ENCODE assay signal across 33 mouse cellular contexts in genomic region chr4:104824381-104825077, GRCm38 (mm10). TPM values are rescaled to one million over a fixed set of nuclear protein-coding genes. Genes with fewer than 3 reads are reported as not detected.
DNase-seq lines count a peak whose midpoint lies in the region; ATAC-seq and TF ChIP-seq lines count a peak whose summit lies in the region.
"Had no signal": no experiment of that assay in that cellular context is flagged by ENCODE, and none has a peak within 500 bp of the region (broad histone marks: within the 10 kb centered on the region; RNA-seq: fewer than 3 reads in every experiment).

No protein-coding gene starts in this region.

- no peak for TF ChIP-seq POLR2A in kidney, adult 2 months (IDR thresholded peaks at IDR 0.05; ENCODE audit: low read depth, low read length)

- peaks cover 9% of the 10 kb centered on the region; the same call in 1 of the 2 replicates for H3K4me1 ChIP-seq in kidney, adult 2 months (ENCODE audit: control insufficient read depth, insufficient read depth, low read length)
- no peaks in the 10 kb centered on the region for H3K4me1 ChIP-seq in kidney, embryonic 14.5 days (ENCODE audit: control insufficient read depth, insufficient read depth, low read length)
- H3K4me1 ChIP-seq in intestine, postnatal 0 days (replicated peaks; ENCODE audit: control insufficient read depth, insufficient read depth, low read length): no peaks in the 10 kb centered on the region
- H3K4me1 ChIP-seq in kidney, postnatal 0 days (replicated peaks; ENCODE audit: insufficient read depth, low read length): no peaks in the 10 kb centered on the region
- no peaks in the 10 kb centered on the region for H3K4me1 ChIP-seq in hindbrain, embryonic 13.5 days (replicated peaks)
- H3K4me1 ChIP-seq: embryonic facial prominence, embryonic 15.5 days; forebrain, embryonic 15.5 days; hindbrain, embryonic 15.5 days had no signal

- H3K36me3 ChIP-seq in kidney, adult 2 months (ENCODE audit: control insufficient read depth, insufficient read depth, low read length): no peaks in the 10 kb centered on the region
- H3K36me3 ChIP-seq in kidney, embryonic 14.5 days (ENCODE audit: control insufficient read depth, insufficient read depth, low read length): no peaks in the 10 kb centered on the region
- H3K36me3 ChIP-seq in intestine, postnatal 0 days (ENCODE audit: control insufficient read depth, insufficient read depth): no peaks in the 10 kb centered on the region
- no peaks in the 10 kb centered on the region for H3K36me3 ChIP-seq in kidney, postnatal 0 days (ENCODE audit: insufficient read depth, low read length)
- no peaks in the 10 kb centered on the region for H3K36me3 ChIP-seq in hindbrain, embryonic 13.5 days
- H3K36me3 ChIP-seq: embryonic facial prominence, embryonic 15.5 days; forebrain, embryonic 15.5 days; hindbrain, embryonic 15.5 days had no signal

- no peak overlapping the region for H3K4me2 ChIP-seq in kidney, embryonic 14.5 days (replicated peaks; ENCODE audit: low read depth, low read length)
- no peak overlapping the region for H3K4me2 ChIP-seq in intestine, postnatal 0 days (replicated peaks; ENCODE audit: low read depth)
- H3K4me2 ChIP-seq in kidney, postnatal 0 days (ENCODE audit: low read length): no peak overlapping the region
- no peak overlapping the region for H3K4me2 ChIP-seq in hindbrain, embryonic 13.5 days
- H3K4me2 ChIP-seq: embryonic facial prominence, embryonic 15.5 days; forebrain, embryonic 15.5 days; hindbrain, embryonic 15.5 days; lung, embryonic 14.5 days had no signal

- no peak for ATAC-seq in kidney, embryonic 14.5 days (ENCODE audit: low FRiP score, low TSS enrichment)
- ATAC-seq in intestine, postnatal 0 days: peak; percentile 57
- ATAC-seq in kidney, postnatal 0 days (replicated peaks; ENCODE audit: low FRiP score, low read depth): no peak
- ATAC-seq in megakaryocyte-erythroid progenitor cell, adult 5-6 weeks (replicated peaks; ENCODE audit: low FRiP score, low TSS enrichment, poor library complexity, severe bottlenecking): no peak
- no peak for ATAC-seq in hindbrain, embryonic 13.5 days (ENCODE audit: low FRiP score)
- ATAC-seq: forebrain, embryonic 15.5 days had no signal

- no peaks in the 10 kb centered on the region for H3K9me3 ChIP-seq in kidney, embryonic 14.5 days (ENCODE audit: control insufficient read depth, low read length)
- H3K9me3 ChIP-seq in intestine, postnatal 0 days (ENCODE audit: control insufficient read depth): no peaks in the 10 kb centered on the region
- H3K9me3 ChIP-seq in kidney, postnatal 0 days (replicated peaks; ENCODE audit: low read length): no peaks in the 10 kb centered on the region
- no peaks in the 10 kb centered on the region for H3K9me3 ChIP-seq in hindbrain, embryonic 13.5 days
- H3K9me3 ChIP-seq: embryonic facial prominence, embryonic 15.5 days; forebrain, embryonic 15.5 days; hindbrain, embryonic 15.5 days had no signal

- TF ChIP-seq CTCF in kidney, adult 2 months (conservative IDR thresholded peaks at IDR 0.05; ENCODE audit: insufficient read depth, insufficient read length, low read depth, low read length): no peak
- TF ChIP-seq CTCF in intestine, postnatal 0 days (IDR thresholded peaks at IDR 0.05; ENCODE audit: low read depth): no peak
- TF ChIP-seq CTCF in kidney, postnatal 0 days (IDR thresholded peaks at IDR 0.05; ENCODE audit: low read depth): no peak

- WGBS in kidney, adult 2 months: 40% methylated on average over 7 of the region's 7 CpGs
- 56% methylated on average over 7 of the region's 7 CpGs for WGBS in kidney, embryonic 14.5 days
- WGBS in intestine, postnatal 0 days: 46% methylated on average over 7 of the region's 7 CpGs
- WGBS in kidney, postnatal 0 days: 38% methylated on average over 7 of the region's 7 CpGs
- 72% methylated on average over 7 of the region's 7 CpGs for WGBS in hindbrain, embryonic 13.5 days

- no peaks in the 10 kb centered on the region for H3K27me3 ChIP-seq in kidney, adult 2 months (replicated peaks; ENCODE audit: control insufficient read depth, insufficient read depth, low read length)
- H3K27me3 ChIP-seq in kidney, embryonic 14.5 days (ENCODE audit: control insufficient read depth, insufficient read depth, low read length): no peaks in the 10 kb centered on the region
- H3K27me3 ChIP-seq in intestine, postnatal 0 days (replicated peaks; ENCODE audit: control insufficient read depth, insufficient read depth, low read length): no peaks in the 10 kb centered on the region
- H3K27me3 ChIP-seq in kidney, postnatal 0 days (ENCODE audit: insufficient read depth, low read length): no peaks in the 10 kb centered on the region
- 0 out of 2 replicates have a peak, but pooled peaks cover 3% of the 10 kb centered on the region for H3K27me3 ChIP-seq in hindbrain, embryonic 13.5 days
- H3K27me3 ChIP-seq: embryonic facial prominence, embryonic 15.5 days; forebrain, embryonic 15.5 days; hindbrain, embryonic 15.5 days had no signal

- peak overlapping the region; percentile 33; the same call in 1 of the 2 replicates for H3K27ac ChIP-seq in kidney, adult 2 months (ENCODE audit: insufficient read depth, low read depth, low read length)
- H3K27ac ChIP-seq in kidney, embryonic 14.5 days (ENCODE audit: low read depth, low read length): no peak overlapping the region
- peak overlapping the region; percentile 15; the same call in 1 of the 2 replicates for H3K27ac ChIP-seq in intestine, postnatal 0 days (ENCODE audit: low read depth, low read length)
- H3K27ac ChIP-seq in kidney, postnatal 0 days: no peak overlapping the region
- no peak overlapping the region for H3K27ac ChIP-seq in hindbrain, embryonic 13.5 days
- H3K27ac ChIP-seq: embryonic facial prominence, embryonic 15.5 days; forebrain, embryonic 15.5 days; heart, adult 2 months; hindbrain, embryonic 15.5 days had no signal

- DNase-seq in kidney, adult 2 months: peak; percentile 85
- peak; percentile 2 for DNase-seq in kidney, postnatal 0 days (ENCODE audit: low spot score)
- peak; percentile 56 for DNase-seq in yolk sac, embryonic 10.5 days (ENCODE audit: low spot score)
- DNase-seq: cerebellum, adult 11 months; cerebellum, adult 9-11 months; gastrocnemius, postnatal 25 days; heart, adult 2 months; heart, postnatal 4 days; layer of hippocampus, postnatal 36 days; lung, embryonic 14.5 days; midbrain, embryonic 14.5 days; right cerebral cortex, postnatal 14 days; spleen, adult 18-20 months had no signal

- H3K4me3 ChIP-seq in kidney, adult 2 months (ENCODE audit: insufficient read depth, low read depth, low read length): no peak overlapping the region
- H3K4me3 ChIP-seq in kidney, embryonic 14.5 days (ENCODE audit: low read length): no peak overlapping the region
- no peak overlapping the region for H3K4me3 ChIP-seq in intestine, postnatal 0 days (ENCODE audit: low read depth, low read length)
- no peak overlapping the region for H3K4me3 ChIP-seq in kidney, postnatal 0 days (replicated peaks; ENCODE audit: low read depth, low read length)
- H3K4me3 ChIP-seq in hindbrain, embryonic 13.5 days: no peak overlapping the region
- H3K4me3 ChIP-seq: embryonic facial prominence, embryonic 15.5 days; forebrain, embryonic 15.5 days; heart, adult 2 months; hindbrain, embryonic 15.5 days had no signal

- H3K9ac ChIP-seq in kidney, embryonic 14.5 days (ENCODE audit: low read depth, low read length): no peak overlapping the region
- H3K9ac ChIP-seq in intestine, postnatal 0 days (ENCODE audit: low read depth, low read length): no peak overlapping the region
- H3K9ac ChIP-seq in kidney, postnatal 0 days (ENCODE audit: low read depth, low read length): no peak overlapping the region
- no peak overlapping the region for H3K9ac ChIP-seq in hindbrain, embryonic 13.5 days
- H3K9ac ChIP-seq: embryonic facial prominence, embryonic 15.5 days; forebrain, embryonic 15.5 days; hindbrain, embryonic 15.5 days; lung, embryonic 14.5 days had no signal

RNA-seq across cellular contexts. Expression of gene Gm17662, which starts 32.6 kb away (rescaled TPM):
- not detected in 2 replicates for polyA plus RNA-seq in kidney, adult 2 months (2012; rRNA removed)
- not detected in 2 replicates for polyA plus RNA-seq in kidney, embryonic 14.5 days (2014; fragmentation: Nextera tagmentation; extraction: Ambion mirVana)
- not detected in 2 replicates for polyA plus RNA-seq in intestine, postnatal 0 days (2015; fragmentation: Nextera tagmentation; extraction: Ambion mirVana)
- not detected in 2 replicates for polyA plus RNA-seq in kidney, postnatal 0 days (2015; fragmentation: Nextera tagmentation; extraction: Ambion mirVana)
- not detected in 2 replicates for total RNA-seq in megakaryocyte-erythroid progenitor cell, adult 5-6 weeks (2014; fragmentation: Nextera tagmentation)
- not detected in 2 replicates for total RNA-seq in megakaryocyte-erythroid progenitor cell, adult 5-6 weeks (2017)
- not detected in 2 replicates for polyA plus RNA-seq in hindbrain, embryonic 13.5 days (2015; fragmentation: Nextera tagmentation; extraction: Ambion mirVana)
- total RNA-seq: adrenal gland, adult 2 months; adrenal gland, postnatal 4 days; common myeloid progenitor, adult 5-6 weeks; gastrocnemius, postnatal 25 days; heart, adult 2 months; heart, postnatal 4 days; layer of hippocampus, adult 8-10 months; layer of hippocampus, postnatal 36 days; left cerebral cortex, postnatal 25 days; megakaryocyte, adult 5-6 weeks; MEL had no signal
- polyA plus RNA-seq: adrenal gland, adult 2 months; C2C12; embryonic facial prominence, embryonic 15.5 days; forebrain, embryonic 15.5 days; heart, adult 2 months; heart, embryonic 16.5 days; hindbrain, embryonic 15.5 days; intestine, embryonic 14.5 days; limb, embryonic 14.5 days; lung, embryonic 14.5 days; midbrain, embryonic 14.5 days; neural tube, embryonic 11.5 days; urinary bladder, adult 2 months had no signal

RNA-seq across cellular contexts. Expression of gene C8a, which starts 51.7 kb away (rescaled TPM):
- 10.4 and 14.4 TPM in 2 replicates for polyA plus RNA-seq in kidney, adult 2 months (2012; rRNA removed)
- 0.51 TPM in 2 replicates for polyA plus RNA-seq in kidney, embryonic 14.5 days (2014; fragmentation: Nextera tagmentation; extraction: Ambion mirVana)
- polyA plus RNA-seq in intestine, postnatal 0 days (2015; fragmentation: Nextera tagmentation; extraction: Ambion mirVana): not detected in 2 replicates
- 0.09 and 0.37 TPM in 2 replicates for polyA plus RNA-seq in kidney, postnatal 0 days (2015; fragmentation: Nextera tagmentation; extraction: Ambion mirVana)
- total RNA-seq in megakaryocyte-erythroid progenitor cell, adult 5-6 weeks (2014; fragmentation: Nextera tagmentation): not detected in 2 replicates
- total RNA-seq in megakaryocyte-erythroid progenitor cell, adult 5-6 weeks (2017): not detected in 2 replicates
- not detected in 2 replicates for polyA plus RNA-seq in hindbrain, embryonic 13.5 days (2015; fragmentation: Nextera tagmentation; extraction: Ambion mirVana)
- total RNA-seq: common myeloid progenitor, adult 5-6 weeks; gastrocnemius, postnatal 25 days; heart, adult 2 months; heart, postnatal 4 days; layer of hippocampus, adult 8-10 months; layer of hippocampus, postnatal 36 days; left cerebral cortex, postnatal 25 days; megakaryocyte, adult 5-6 weeks; MEL had no signal
- polyA plus RNA-seq: adrenal gland, adult 2 months; C2C12; embryonic facial prominence, embryonic 15.5 days; forebrain, embryonic 15.5 days; heart, adult 2 months; heart, embryonic 16.5 days; hindbrain, embryonic 15.5 days; lung, embryonic 14.5 days; midbrain, embryonic 14.5 days; neural tube, embryonic 11.5 days; urinary bladder, adult 2 months had no signal

RNA-seq across cellular contexts. Expression of gene C8b, which starts 58.4 kb away (rescaled TPM):
- polyA plus RNA-seq in kidney, adult 2 months (2012; rRNA removed): not detected in 2 replicates
- not detected in 2 replicates for polyA plus RNA-seq in kidney, embryonic 14.5 days (2014; fragmentation: Nextera tagmentation; extraction: Ambion mirVana)
- polyA plus RNA-seq in intestine, postnatal 0 days (2015; fragmentation: Nextera tagmentation; extraction: Ambion mirVana): 2.9 and 3.0 TPM in 2 replicates
- polyA plus RNA-seq in kidney, postnatal 0 days (2015; fragmentation: Nextera tagmentation; extraction: Ambion mirVana): not detected in 2 replicates
- not detected in 2 replicates for total RNA-seq in megakaryocyte-erythroid progenitor cell, adult 5-6 weeks (2014; fragmentation: Nextera tagmentation)
- total RNA-seq in megakaryocyte-erythroid progenitor cell, adult 5-6 weeks (2017): not detected in 2 replicates
- polyA plus RNA-seq in hindbrain, embryonic 13.5 days (2015; fragmentation: Nextera tagmentation; extraction: Ambion mirVana): 0.16 TPM in 1 of 2 replicates, not detected in the other
- total RNA-seq: common myeloid progenitor, adult 5-6 weeks; gastrocnemius, postnatal 25 days; heart, adult 2 months; heart, postnatal 4 days; layer of hippocampus, postnatal 36 days; megakaryocyte, adult 5-6 weeks; MEL had no signal
- polyA plus RNA-seq: C2C12; forebrain, embryonic 15.5 days; heart, adult 2 months; intestine, embryonic 14.5 days; limb, embryonic 14.5 days; lung, embryonic 14.5 days; midbrain, embryonic 14.5 days; urinary bladder, adult 2 months had no signal

Comparison
In these comparisons a context has a peak if more than half of its experiments do, and no peak if none do; other contexts are left out.
1. H3K27ac ChIP-seq: peak in kidney, adult 2 months (single experiment) and intestine, postnatal 0 days (single experiment); none in kidney, embryonic 14.5 days (single experiment), kidney, postnatal 0 days (single experiment) and hindbrain, embryonic 13.5 days (single experiment).
2. DNase-seq: peak in every context shown above with its lines; median percentile 85 in kidney, adult 2 months; 56 in yolk sac, embryonic 10.5 days; 2 in kidney, postnatal 0 days.